Mouse (Mus musculus) brown adipose tissue, adult 24 weeks (tissue): ENCODE results near the gene Grm1. TPM values are rescaled to one million over a fixed set of nuclear protein-coding genes. Genes with fewer than 3 reads are reported as not detected.
"Not testable (repeated sequence)": the region's sequence is repeated elsewhere in the genome, so short reads cannot be mapped to it uniquely, and the experiment has no call there.

Experiments
- H3K27ac ChIP-seq: fragments of 200-500 bp; replicated peaks from 2 replicates; pipeline ENCODE4 v1.5.1; 2012; ENCODE audit warnings: low read depth, mild to moderate bottlenecking, low read length
- H3K4me1 ChIP-seq: fragments of 200-500 bp; 2 replicates; pipeline ENCODE4 v1.6.1; 2012; ENCODE audit warnings: low read length, mixed read lengths; ENCODE audit not compliant: control insufficient read depth, insufficient read depth, insufficient read length
- H3K4me3 ChIP-seq: fragments of 200-500 bp; 2 replicates; pipeline ENCODE4 v1.5.1; 2012; ENCODE audit warnings: low read depth, mild to moderate bottlenecking, low read length, moderate library complexity; ENCODE audit not compliant: insufficient read depth
- polyA plus RNA-seq: library from polyadenylated mRNA; stranded (reverse); fragments of >200 nt; gene quantifications from 2 replicates; pipeline ENCODE4 v1.2.4, GENCODE M21; 2012; ENCODE audit not compliant: missing spikeins, insufficient read depth, insufficient read length

Grm1 gene
- not detected in 2 replicates for polyA plus RNA-seq

DNA sequence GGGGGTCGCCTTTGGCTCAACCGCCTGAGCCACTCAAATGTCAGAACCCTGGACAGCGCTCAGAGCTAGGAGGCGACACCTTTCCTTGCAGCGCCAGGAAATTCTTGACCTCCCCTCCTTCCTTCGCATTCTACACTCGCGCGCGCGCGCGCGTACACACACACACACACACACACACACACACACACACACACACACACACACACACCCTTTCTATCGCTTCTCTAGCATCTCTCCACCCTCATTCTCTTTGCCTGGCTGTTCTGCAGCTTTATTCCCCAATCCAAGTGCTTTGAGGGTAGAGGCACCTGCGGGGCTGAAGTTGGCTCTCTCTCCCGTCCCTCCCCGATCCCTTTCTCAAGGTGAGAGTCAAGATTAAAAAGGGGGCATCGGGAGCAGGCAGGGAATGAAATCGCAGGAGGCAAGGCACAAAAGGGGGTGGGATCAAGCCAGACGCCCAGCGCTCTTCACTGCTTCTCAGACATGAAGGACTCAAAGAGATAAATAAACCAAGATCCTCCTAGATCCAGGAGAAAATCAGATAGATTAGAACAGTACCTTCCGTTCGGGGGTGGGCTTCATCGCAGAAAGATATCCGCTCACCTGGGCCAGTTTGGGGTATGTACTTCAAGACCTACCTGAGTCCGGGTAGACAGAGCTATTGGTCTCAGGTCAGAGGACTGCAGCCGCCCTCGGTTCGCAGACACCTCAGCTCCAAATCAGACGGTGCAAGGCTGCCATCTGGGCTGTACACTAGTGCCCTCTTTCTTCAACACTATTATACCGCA is at the start of gene Grm1:
Gene Grm1, minus strand, starts transcription at position 746 of the 788 bp plus-strand sequence.
- H3K27ac ChIP-seq: no peak within 1 kb of the TSS
- H3K4me3 ChIP-seq: no peak within 1 kb of the TSS
- no peaks in the 10 kb centered on the region for H3K4me1 ChIP-seq

DNA sequence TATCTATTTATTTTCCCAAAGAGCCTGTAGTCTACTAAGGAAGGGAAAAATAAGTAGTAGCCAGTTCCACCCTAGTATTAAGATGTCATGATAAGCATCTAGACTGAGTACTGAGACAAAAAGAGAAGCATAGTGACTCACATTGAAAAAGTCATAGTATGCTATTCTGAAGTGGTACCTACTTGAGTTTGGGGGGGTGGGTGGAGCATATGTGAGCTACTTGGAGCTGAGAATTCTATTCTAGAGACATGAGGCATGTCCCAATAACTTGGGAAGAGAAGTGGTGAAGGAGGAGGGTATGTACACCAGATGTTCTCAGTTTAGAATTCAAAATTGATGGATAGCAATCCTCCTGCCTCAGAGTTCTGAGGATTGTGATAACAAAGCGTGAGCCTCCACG is 39.6 kb upstream of the Grm1 start:
- Histone ChIP-seq H3K4me1 (no peaks in the 10 kb centered on the region), H3K27ac (no peak overlapping the region), H3K4me3 (no peak overlapping the region)

DNA sequence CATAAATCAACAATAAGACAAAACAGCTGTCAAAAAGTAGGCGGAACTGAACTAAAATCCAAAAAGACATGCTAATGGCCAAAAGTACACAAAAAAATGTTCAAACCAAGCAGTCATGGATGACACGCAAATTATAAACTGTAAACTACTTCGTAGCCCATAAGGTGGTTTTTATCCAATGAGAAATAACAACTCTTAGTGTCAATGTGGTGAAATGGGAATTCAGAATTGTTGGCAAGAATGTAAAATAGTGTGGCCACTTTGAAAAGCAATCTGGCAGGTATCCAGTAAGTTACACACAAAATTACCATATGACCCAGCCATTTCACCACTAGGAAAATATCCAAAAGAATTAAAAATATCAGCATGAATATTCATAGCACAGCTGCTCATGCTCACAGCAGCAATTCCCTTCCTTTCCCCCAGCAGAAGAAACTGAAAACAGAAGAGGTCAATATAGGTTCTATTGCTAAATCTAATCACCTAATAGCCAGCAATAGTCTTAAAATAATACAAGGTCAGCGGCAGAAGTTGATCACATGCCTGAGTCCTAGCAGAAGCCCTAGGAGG is 16.4 kb upstream of the Grm1 start:
- no peaks in the 10 kb centered on the region for H3K4me1 ChIP-seq
- H3K27ac ChIP-seq: no peak overlapping the region
- no peak overlapping the region for H3K4me3 ChIP-seq

DNA sequence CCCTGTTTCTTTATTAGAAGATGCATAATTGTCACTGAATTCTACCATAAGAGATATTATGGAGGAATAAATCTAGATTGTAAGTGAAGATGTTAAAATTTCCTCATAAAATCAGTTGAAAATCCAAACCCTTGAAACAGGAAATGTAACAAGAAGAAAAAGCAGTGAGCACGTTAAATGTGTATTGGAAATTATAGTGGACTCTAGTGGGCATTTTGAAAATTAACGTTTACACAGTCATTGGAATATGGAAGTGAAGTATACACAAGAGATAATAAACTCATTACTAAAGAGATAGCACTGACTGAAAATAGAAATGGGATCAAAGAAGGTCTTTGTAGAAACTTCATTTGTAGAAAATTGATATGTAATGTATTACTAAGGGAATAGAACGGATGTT is 4.2 kb upstream of the Grm1 start:
- no peak overlapping the region for H3K4me3 ChIP-seq
- H3K27ac ChIP-seq: no peak overlapping the region
- no peaks in the 10 kb centered on the region for H3K4me1 ChIP-seq

DNA sequence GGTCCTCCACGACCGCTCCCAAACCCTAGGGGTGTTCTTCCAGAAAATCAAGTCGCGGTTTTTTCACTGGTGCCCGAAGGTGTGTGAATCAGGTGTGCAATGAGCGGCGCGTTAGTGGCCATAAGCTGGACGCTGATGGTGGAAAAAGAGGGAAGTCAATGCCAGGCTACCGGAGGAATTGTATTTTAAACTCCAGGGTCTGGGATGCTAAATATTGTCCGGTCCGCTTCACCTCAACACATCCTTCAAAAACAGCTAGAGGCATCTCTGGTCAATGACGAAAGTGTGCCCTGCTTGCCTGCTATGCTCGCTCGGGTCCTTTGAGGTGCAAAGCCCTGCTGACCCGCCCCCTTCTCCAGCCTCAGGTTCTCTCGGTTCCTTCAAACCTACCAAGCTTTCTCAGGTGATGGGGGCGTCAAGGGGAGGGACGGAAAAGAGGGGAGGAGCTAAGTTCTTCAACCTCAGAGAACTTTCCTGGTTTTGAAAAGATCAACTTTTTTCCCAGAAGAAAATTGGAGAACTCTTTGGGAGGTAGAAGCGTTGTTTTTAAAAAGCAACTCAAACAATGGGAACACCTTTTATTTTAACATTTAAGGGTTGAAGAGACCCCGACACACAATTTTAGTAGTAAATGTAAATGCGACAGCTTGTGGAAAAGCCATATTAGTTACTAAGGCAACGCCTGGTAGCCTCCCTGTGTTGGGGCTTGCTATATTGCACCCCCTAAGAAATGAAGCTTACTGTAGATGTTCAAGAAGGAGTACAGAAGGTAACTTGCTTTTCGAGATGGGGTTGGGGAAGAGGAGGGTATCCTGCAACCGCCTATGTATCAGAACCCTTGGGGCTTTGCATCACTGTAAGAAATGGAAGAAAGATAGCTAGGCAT is 1.2 kb downstream of the Grm1 start:
- no peaks in the 10 kb centered on the region for H3K4me1 ChIP-seq
- no peak overlapping the region for H3K4me3 ChIP-seq
- H3K27ac ChIP-seq: no peak overlapping the region

DNA sequence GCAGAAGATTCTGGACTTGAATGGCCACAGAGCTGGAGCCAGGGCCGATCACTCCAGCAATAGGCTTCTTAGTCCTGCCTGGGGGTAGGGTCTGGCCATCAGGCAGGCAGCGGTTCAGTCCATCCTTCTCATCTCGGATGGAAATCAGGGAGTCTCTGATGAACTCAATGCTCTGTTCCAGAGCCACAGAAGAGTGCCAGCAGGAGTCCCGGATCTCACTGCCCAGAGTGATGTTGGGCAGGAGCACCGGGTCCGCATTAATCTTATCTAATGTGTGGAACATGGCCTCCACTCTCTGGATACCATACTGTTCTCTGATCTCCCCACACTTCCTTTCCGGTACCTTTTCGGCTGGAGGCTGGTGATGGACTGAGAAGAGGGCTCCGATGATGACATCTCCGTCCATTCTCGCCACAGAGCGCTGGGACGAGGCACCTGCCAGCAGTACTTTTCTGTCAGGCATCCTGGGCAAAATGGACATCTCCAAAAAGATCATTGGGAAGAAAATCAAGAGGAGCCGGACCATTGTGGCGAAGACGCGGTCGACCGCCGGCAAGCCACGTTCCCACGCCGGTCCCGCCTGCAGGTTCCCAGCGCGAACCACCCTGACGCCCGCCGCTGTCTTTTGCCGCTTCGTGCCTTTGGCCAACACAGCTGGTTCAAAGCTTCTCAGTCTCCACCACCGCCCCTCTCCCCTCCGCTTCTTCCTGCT is 2.0 kb downstream of the Grm1 start:
- Histone ChIP-seq H3K4me1 (no peaks in the 10 kb centered on the region), H3K4me3 (no peak overlapping the region), H3K27ac (no peak overlapping the region)

DNA sequence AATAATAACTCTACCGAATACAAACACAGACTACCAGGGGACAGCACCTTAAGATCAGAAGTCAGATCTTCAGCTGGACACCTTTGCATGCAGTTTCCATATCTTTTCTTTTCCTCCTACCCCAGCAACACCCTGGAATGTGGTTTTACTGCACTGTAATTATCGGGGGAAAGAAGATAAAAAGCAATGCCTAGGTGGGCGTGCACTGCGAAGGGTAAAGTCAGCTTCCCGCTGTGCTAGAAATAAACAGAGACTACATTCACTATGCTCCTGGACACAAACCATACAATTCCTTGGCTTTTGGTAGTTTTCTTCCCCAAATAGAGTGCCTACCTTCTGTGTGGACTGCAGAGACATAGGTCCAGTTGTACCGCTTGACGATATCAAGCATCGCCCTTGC is 2.6 kb downstream of the Grm1 start:
- Histone ChIP-seq H3K4me3 (no peak overlapping the region), H3K27ac (no peak overlapping the region), H3K4me1 (no peaks in the 10 kb centered on the region)

DNA sequence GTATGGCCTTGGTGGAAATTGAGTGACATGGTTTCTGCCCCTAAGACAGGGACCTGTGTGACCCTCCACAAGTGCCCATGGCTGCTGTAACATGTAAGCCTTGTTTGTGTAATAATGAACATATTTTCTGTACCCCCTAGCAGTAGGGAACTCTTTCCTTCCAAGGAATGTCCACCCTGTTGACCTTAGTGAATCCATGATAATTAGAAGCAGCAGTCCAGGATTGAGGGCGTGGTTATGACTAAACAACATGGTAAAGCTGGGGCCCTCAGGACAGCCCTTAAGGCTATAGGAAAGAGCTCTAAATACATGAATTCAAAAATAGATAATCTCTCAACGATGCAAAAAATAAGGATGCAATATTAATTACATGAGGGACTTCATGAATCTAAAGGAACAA is 17.0 kb downstream of the Grm1 start:
- H3K27ac ChIP-seq: no peak overlapping the region
- no peaks in the 10 kb centered on the region for H3K4me1 ChIP-seq
- no peak overlapping the region for H3K4me3 ChIP-seq

DNA sequence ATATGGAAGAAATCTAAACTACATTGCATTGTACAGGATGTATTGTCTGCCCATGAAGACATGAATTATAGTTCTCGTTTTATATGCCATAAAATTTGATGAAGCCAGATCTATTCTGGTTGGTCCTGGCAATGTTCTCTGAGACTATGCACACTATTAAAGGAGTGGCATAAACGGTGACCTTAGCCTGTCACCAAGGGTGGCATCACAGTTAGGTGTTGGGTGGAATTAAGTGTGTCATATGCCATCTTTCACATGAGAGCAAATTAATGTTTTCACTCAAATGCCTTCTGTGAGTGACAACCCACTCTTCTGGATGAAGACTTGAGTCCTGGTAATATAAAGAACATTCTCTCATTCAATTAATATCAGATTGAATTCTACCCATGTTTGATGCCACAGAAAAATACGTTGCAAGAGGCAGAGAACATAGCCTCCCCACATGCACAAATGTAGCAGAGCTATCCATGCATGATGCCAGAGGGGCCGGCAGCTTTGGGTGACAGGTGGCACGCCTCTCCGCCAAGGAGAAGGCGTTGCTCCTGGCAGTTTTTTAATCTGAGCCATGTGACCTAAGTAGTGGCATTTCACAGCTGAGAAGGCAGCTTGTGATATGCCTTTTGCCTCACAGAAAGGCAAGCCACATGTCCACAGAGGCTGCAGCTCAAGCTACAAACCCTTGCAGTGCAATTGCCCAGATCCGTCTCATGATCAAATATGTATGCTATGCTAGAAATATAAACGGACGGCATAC is 20.7 kb downstream of the Grm1 start:
- H3K4me1 ChIP-seq: no peaks in the 10 kb centered on the region
- no peak overlapping the region for H3K4me3 ChIP-seq
- no peak overlapping the region for H3K27ac ChIP-seq

DNA sequence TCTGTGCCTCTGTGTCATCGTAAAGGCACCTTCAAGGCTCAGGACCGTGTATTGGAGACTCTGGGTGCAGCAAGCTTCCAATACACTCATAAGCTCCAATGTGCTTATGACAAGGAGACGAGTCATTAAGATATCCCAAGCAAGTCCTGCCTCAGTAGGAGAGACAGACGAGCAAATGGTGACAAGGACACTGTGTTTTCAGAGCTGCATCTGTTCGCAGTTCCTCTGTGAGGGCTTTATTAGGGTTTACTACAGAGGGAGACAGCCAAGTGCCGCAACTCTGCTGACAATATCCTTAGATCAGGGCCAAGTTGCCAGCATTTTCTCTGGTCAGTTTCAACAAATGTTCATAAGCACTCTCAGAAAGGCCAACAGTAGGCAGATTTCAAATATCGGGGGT is 32.8 kb downstream of the Grm1 start:
- no peaks in the 10 kb centered on the region for H3K4me1 ChIP-seq
- H3K4me3 ChIP-seq: no peak overlapping the region
- no peak overlapping the region for H3K27ac ChIP-seq

DNA sequence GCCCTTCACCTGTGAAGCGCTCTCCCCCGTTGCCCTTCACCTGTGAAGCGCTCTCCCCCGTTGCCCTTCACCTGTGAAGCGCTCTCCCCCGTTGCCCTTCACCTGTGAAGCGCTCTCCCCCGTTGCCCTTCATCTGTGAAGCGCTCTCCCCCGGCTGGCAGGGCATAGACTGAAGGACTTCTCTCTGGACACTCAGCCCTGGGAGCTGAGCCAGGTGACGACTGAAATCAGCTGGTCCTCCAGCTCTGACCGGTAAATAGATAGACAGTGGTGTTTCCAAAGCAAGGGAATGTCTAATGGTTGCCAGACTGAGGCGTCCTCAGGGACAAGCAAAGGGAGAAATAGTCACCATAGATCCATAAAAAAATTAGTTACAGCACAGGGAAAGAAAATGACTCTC is 36.7 kb downstream of the Grm1 start:
- not testable (repeated sequence) for H3K27ac ChIP-seq, H3K4me1 ChIP-seq, H3K4me3 ChIP-seq

DNA sequence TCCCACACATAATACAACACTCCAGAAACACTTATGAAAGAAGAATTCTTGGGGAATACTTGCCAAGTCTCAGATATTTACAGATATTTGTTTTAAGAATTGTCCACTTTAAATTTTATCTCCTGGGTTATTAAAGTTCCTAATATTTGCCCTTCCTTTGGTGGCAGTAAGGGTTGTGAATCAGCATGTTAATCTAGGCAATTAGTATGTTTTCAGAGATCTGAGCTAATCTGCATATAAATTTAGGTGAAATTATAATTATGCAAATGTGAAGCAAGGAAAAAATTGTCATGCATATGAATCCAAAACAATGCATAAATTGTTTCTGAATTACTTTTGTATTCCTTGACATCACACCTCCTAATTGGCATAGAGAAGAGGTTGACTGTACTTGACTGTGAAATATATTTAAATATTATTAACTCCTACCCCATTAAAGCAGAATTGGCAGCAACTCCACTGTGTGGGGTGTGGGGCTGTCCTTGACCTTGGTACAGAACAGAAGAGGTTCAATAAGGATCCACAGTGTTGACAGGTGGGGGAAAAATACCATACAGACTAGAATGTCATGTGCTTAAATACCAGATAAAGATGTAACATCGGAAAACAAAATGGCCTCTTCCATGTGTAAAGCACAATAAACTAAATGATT is 37.6 kb downstream of the Grm1 start:
- Histone ChIP-seq H3K4me3 (no peak overlapping the region), H3K27ac (no peak overlapping the region), H3K4me1 (no peaks in the 10 kb centered on the region)

DNA sequence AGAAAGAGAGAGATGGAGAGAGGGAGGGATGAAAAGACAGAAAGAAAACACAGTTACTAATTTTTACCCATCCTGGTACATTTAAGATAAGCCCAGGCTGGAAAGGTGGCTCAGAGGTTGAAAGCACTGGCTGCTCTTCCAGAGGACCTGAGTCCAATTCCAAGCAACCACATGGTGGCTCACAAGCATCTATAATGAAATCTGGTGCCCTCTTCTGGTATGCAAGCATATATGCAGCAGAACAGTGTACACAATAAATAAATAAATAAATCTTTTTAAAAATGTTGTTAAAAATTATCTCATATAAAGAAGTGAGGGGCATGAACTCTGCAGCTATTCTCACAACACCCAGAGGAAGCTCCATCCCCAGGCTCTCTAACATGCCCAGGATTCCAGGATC is 42.8 kb downstream of the Grm1 start:
- no peak overlapping the region for H3K27ac ChIP-seq
- H3K4me3 ChIP-seq: no peak overlapping the region
- H3K4me1 ChIP-seq: no peaks in the 10 kb centered on the region

DNA sequence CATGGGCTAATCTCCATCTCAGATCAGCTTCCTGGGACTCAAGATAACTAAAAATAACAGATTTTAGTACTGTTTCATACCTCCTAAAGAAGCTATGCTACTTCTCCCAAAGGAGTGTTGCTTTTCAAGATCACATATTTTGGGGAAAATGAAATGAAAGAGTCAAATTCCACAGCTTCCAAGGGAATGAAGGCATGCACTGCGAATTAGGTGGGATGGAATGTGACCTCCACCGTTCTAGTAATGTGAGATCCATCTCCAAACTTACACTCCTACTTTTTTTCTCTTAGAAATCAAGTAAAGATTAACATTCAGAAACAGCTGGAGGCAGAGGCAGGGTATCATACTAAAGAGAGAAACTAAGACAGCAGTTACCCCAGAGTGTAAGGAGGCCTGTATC is 49.9 kb downstream of the Grm1 start:
- no peaks in the 10 kb centered on the region for H3K4me1 ChIP-seq
- no peak overlapping the region for H3K27ac ChIP-seq
- no peak overlapping the region for H3K4me3 ChIP-seq
